Mouse (Mus musculus) heart, postnatal 14 days (tissue): ENCODE data around the gene Cenpa. TPM values are rescaled to one million over a fixed set of nuclear protein-coding genes. Genes with fewer than 3 reads are reported as not detected.

ENCODE experiments used
- DNase-seq, 2 experiments: peaks; one replicate each; pipeline ENCODE4 v3.0.0; 2021 to 2022
- intact Hi-C: fragments of 180-260 bp; cut with DNase I; formaldehyde crosslinking; loops from one replicate; pipeline ENCODE4 v1.15.1; 2025
- total RNA-seq, 2 experiments: library from RNA; stranded (reverse); gene quantifications; 2 replicates each; pipeline ENCODE4 v1.2.3; 2021

Gene Cenpa
- total RNA-seq, 2 experiments from 2014 or later, result 56.0 to 67.6 TPM

DNA sequence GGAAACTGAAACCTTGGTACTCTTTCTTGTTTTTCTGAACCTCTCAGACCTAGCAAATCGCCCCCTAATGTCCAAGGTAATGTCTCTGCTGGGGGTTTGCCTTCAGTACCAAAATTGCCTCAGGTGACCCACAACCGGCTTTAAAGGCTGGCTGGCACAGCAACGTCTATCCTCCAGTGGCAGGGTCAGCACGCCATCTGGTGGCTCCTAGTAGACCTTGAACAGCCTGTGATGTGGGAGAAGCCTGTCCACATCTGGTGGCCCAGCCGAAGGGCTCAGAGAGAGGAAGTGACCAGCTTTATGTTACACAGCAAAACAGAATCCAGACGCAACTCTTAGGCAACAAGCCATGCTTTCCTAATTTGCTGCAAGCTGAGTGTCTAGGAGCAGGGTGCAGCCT, 28.5 kb upstream of the Cenpa start:
- peak; percentile 83 to 86 for DNase-seq
- intact Hi-C loops, result loop anchor here (1.0 to 10.0 kb wide), 3 partner anchors 122 to 423 kb away; no protein-coding TSS in a partner anchor

DNA sequence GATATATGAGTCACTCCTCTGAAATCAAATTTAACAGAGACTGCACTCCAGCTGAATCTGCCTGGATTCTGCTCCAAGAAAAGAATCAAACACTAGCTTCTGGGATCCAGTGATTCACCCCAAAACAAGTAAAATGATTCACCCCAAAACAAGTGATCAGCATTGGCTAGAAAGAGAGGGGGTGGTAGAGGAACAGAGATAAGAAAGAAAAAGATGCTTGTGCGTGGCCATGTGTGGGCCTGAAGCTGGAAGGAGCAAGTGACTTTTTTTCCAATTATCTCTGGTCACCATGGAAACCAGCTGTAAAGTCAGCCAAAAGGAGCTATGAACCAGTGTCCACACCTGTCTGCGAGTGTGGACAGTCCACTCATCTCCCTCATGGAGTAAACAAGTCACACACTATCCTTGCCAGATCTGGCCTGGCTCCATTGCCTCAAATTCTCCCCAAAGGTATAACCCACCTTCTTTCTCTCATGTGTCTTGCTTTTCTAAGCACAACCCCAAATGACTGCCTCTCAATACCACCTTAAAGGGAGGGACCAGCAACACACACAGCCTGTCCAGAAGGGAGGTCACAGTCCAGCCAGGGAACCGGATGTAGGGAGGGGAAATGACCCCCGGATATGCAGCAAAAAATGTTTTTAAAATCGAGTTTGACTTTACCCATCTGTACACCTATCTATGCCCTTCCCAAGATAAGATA, 22.9 kb upstream of the Cenpa start:
- intact Hi-C loops, result no loop called here
- DNase-seq, result no peak

DNA sequence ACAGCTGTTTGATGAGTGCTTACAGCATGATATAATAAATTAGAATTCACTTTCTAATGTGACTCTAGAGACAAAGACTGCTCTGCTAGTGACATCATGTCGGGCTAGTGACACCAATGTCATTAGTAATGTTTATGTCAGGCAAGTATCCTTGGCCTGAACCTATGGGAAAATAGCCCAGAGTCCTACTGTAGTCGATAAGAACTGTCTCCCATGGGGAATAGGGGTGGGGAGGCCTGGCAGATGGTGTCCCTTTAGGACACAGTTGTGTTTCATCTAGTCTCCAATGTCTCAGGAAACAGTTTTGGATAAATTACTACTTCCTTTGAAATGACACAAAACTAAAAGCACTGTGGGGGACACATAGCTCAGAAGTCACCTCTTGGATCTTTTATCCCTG, 20.5 kb upstream of the Cenpa start:
- DNase-seq, result peak; percentile 36 to 51
- intact Hi-C loops, result no loop called here

DNA sequence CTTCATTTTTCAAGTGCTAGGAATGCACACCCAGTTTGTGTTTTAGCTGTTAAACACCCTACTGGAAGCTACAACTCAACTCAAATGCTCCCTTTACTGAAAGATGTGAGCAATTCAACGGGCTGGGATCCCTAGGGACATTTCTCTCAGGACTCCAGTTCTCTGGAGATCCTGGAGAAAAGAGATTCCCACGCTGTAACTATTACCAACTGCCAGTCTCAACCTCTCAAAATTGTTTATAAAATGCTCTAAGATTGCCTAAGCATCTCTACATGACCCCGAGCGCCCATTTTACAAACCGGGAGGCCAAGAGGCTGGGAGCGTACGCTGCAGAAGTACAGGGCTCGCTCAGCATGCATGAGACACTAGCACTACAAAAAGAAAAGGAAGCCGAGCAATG, 19.2 kb upstream of the Cenpa start:
- intact Hi-C loops, result no loop called here
- no peak for DNase-seq

DNA sequence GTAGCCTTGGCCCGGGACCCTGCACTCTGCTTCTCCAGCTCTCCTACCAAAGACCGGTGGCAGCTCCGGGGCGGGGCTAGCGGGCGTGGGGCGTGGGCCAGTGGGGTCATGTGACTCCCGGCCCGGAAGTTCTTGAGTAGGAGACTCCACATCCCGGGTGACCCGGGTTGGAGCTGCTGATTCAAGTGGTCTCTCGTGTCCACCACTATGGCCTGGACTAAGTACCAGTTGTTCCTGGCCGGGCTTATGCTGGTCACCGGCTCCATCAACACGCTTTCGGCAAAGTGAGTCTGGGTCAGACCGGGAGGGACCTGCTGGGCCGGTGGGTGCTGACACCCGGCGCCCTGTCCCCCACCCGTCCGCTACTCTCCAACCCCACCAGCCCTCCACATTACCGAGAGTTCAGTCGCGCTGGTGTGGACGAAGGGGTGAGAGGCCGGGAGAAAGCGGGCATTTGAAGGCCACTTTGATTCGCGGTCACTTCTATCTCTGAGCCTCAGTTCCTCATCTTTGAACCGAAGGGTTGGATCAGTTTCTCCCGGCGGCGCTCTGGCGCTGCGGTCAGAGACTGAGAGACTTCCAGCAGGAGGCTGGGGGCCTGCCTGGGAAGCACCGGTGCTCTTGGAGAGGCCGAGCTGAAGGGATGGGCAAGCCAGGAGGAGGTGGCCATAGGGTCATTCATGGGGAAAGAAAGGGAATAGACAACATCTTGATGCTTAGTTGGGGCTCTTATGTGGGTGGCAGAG, 18.6 kb upstream of the Cenpa start, which contains the start of gene Slc35f6:
Slc35f6 (plus strand) TSS at position 119 of the 746 bp plus-strand sequence.
- DNase-seq, result peak; percentile 93 to 96
- intact Hi-C loops, result loop anchor here (2.0 kb wide), 1 partner anchor 17 kb away; no protein-coding TSS in a partner anchor

DNA sequence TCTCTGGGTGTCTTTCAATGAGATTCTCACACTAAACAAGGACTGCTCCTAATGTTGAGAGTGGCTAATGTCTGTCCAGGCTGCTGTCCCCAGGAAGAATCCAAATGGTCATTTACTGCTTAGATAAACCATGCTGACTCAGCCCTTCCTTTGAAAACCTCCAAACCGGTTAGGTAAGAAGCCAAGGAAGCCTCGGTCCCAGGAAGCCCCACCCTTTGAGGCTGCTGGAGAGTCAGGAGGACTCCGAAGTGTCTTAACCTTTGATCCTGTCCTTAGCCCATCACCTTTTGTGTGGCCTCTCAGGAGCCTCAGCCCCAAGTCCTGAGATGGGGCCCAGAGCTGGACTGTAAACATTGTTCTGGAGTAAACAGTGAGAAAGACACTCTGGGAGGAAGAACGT, 17.0 kb upstream of the Cenpa start:
- no peak for DNase-seq
- intact Hi-C loops, result loop anchor here (2.0 kb wide), 1 partner anchor 15 kb away; no protein-coding TSS in a partner anchor

DNA sequence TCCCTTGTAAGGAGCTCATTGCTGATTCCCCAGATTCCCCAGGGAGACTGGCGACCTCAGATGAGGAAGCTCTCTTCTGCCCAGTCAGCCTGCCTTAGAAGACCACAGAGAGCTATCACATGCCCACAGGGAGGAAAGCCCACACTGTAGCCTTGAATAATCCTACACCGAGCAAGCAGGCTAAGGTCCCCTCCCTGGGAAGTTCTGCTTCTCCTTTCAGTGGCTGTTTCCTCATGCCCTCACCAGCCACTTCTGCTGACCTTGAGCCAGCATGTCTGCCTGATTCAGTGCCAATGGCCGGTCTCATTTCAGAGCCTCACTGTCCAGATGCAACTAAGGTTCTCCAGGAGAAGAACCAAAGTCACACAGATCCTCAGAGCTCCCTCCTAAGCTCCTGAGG, 15.8 kb upstream of the Cenpa start:
- intact Hi-C loops, result no loop called here
- peak; percentile 23 to 39 for DNase-seq

DNA sequence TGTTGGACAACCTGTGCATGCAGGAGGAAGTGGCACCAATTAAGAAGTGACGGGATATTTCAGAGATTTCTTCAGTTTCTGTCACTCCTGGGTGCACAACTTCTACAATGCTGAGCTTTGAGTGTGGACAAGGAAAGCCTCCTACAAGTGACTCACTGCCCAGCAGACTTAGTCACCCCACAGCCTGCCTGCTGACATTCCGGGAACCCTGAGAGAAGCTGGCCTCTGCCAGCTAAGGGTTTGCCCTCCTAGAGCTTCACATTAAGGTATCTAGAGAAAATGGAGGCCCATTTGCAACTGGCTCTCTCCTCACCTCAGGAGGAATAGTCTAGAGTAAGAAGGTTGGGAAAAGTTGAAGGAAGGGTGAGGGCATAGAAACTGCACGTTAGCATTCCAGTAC, 15.0 kb upstream of the Cenpa start:
- intact Hi-C loops, result no loop called here
- no peak for DNase-seq

DNA sequence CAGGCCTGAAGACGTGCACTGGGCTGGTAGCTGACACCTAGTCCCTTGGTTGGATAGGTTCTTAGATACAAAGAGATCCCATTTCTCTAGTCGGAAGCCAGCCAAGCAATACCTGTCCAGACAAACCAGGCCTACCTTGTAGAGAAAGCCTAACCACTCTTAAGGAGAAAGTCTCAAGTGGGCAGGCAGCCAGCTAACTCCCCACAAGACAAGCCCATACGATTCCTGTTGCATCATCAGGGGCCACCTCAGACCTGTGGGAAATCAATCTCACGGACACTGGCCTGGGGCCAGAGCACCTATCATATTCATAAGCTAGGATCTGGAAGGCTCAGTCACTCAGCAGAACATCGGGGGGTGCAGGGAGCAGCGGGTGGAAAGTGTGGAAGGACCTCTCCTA, 13.3 kb upstream of the Cenpa start:
- DNase-seq, result no peak
- intact Hi-C loops, result no loop called here

DNA sequence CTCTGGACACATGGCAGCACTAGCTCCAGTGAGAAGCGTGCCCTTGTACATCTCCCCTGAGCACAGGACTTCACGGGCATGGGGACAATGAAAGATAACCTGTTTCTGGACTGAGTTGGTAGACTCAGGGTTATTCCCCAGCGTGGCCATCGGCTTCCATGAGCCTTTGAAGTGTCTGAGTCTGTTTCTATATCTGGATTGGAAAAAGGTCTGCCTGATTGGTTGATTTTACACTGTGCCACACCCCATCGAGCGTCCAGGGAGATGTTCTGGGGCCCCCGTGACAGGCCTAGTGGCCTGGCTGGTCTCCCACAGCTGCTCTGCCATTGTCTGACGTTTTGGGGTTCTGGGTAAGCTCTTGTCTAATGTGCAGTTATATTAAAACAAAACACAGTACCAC, 11.5 kb upstream of the Cenpa start:
- DNase-seq, result no peak
- intact Hi-C loops, result no loop called here

DNA sequence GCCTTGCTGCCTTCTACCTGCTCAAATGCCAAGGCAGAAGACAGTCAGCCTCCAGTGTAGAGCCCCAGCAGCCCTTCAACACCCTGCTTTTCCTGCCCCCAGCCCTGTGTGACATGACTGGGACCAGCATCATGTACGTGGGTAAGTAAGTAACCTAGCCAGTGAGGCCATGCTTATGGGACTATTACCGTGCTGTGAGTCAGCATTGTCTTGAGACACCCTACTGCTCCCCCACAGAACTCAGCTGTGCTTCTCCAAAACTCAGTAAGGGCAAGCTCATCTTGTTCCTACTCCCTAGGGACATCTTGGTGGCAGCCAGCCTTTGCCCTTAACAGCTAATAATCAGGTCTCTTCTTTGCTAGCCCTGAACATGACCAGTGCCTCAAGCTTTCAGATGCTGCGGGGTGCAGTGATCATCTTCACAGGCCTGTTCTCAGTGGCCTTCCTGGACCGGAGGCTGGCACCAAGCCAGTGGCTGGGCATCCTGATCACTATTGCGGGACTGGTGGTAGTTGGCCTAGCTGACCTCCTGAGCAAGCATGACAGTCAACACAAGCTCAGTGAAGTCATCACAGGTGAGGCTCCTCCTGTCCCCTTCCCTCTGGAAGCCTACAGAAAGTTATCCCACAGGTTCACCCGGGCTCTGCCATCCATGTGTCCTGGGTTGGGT, 10.9 kb upstream of the Cenpa start:
- intact Hi-C loops, result no loop called here
- no peak for DNase-seq

DNA sequence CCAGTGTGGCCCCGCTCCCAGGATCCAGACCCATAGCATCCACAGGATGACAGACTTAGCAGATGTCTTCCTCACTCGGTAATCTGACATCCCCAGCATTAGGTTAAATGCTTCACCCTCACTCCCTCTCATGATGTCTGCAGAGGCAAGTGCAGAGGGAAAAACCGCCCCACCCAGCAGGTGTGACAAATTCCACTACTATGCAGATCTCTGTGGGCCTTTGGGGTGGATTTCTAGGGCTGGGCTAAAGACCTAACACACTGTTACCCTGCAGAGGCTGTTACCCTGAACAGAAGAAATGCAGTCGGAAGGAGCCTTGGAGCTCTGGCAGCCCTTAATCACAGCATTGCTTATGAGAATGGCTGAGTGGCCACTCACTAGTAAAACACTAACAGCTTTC, 7.5 kb upstream of the Cenpa start:
- DNase-seq, result no peak
- intact Hi-C loops, result no loop called here

DNA sequence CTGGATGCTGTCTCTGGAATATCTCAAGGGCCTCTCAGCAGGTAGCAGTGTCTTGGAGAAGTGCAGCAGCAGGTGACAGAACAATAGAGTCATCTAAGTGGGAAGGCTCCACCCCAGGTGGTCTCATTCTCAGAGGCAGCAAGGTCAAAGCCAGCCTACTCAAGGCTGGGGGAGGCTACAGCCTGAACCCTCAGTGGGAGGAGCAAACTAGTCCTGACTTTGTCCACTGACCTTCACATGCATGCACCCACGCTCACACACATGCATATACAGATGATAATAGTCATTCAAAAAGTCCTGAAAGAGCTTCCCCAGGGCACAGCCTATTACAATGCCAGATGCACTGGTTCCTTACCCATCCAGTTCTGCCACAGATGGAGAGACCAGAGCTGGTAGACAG, 6.3 kb upstream of the Cenpa start:
- no peak for DNase-seq
- intact Hi-C loops, result no loop called here

DNA sequence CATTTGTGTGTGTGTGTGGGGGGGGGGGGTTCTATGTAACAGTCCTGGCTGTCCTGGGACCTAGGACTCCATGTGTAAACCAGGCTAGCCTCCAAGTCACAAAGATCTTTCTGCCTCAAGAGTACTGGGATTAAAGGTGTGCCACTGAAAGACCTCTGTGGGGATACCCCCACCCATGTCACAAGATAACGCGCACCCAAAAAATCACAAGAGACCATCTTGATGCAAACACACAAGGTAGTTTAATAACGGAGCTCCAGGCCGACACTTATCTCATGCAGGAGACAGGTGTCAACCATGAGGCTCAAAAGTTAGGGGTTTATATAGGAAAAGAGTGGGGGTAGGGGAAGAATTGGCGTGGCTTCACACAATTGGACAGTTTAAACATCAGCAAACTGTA, 5.8 kb upstream of the Cenpa start:
- intact Hi-C loops, result no loop called here
- no peak for DNase-seq

DNA sequence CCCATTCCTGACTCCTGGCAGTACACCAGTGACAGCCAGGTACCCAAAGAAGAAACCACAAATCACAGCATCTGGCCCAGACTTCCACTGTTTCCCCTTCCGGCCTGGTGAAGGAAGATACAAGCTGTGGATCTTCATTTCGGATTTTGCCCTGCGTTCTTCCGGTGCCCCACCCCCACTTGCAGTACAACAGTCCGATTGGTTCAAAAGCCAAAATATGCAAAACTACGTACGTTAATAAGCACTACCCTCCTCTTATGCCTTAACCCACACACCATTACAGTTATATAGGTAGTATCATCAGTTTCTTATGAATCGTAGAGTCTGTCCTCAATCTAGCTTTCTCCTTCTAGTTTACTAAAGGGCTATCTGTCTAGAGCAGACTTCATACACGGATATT, 1.2 kb upstream of the Cenpa start:
- DNase-seq, result no peak
- intact Hi-C loops, result loop anchor here (2.0 kb wide), 1 partner anchor 17 kb away; no protein-coding TSS in a partner anchor

DNA sequence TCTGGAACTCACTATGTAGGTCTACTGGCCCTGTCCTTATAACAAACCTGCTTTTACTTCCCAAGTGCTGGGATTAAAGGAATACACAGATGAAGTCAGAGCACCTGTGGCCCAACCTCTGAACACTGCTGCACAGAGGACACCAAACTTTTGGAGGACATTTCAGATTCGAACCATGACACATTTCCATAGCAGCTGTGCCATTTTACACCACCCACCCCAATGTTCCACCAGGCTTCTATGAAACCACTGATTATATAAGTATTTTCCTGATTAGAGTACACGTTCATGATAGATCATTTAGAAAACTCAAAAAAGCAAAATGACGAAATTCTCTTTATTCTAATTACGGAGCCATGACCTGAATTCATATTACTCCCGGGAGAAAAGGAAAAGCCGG, 609 bp upstream of the Cenpa start:
- no peak for DNase-seq
- intact Hi-C loops, result loop anchor here (2.0 kb wide), 1 partner anchor 17 kb away; no protein-coding TSS in a partner anchor

DNA sequence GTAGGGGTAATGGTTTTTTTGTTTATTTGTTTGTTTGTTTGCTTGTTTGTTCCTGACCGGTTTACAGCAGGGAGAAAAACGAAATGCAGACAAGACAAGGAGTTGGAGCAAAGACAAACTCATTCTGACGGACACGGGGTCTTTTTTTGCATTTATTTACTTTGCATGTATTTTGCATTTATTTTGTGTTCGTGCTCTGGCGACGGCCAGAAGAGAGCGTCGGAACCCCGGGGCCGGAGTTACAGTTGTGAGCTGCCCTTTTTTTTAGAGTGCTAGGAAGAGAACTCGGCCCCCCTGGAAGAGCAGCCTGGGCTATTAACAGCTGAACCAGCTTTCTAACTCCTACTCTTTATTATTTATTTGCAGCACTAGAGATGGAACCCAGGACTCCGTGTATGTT, 638 bp downstream of the Cenpa start:
- intact Hi-C loops, result no loop called here
- DNase-seq, result no peak

DNA sequence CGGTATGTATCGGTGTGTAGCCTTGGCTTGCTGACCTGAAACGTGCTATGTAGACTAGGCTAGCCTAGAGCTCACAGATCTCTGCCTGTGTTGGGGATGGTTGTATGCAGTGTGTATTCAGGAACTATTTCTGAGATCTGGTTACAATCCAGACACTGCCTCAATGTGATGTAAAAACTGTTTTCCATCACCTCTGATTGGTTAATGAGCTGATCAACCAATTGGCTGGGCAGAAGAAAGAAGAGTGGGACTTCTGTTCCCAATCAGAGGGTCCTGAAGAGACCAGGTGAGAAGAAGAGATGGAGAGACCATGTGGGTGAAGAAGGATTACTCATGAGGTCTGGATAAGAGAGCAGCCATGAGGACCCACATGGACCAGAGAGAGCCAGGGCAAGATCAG, 1.1 kb downstream of the Cenpa start:
- DNase-seq, result no peak
- intact Hi-C loops, result no loop called here

DNA sequence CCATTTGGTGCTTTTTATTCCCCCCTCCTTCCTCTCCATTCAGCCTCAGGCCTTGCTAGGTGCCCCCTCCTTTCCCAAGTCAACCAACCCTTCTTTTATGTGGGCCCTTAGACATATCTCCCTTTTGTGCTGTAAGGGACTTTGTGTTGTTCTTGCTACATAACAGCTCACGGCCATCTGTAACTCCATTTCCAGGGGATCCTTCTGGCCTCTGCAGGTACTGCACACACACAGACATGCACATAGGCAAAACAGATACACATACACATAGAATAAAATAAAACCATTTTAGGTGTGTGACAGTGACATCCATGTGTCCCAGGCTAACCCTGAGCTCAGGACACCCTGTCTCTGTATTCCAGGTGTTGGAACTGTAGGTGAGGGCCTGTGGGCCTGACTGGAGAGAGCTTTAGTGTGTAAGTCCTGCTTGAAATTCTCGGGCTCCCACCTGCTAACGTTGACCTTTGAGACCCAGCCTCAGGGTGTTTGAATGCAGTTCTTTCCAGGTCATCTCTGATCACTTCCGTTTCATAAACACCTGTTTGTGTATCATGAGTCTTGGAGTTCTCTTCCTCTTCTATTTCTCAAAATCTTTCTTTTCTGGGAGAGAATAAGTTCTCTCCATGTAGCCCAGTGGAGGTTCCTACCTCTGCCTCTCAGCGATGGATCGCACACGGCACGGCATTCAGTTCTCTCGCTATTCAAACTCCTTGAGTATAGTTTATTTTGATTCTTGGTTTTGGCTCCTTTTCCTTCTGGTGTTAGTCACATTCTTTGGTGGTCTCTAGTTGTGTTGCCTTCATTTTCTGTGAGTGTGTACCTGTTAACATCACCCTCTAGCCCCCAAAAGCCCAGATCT, 2.3 kb downstream of the Cenpa start:
- intact Hi-C loops, result no loop called here
- no peak for DNase-seq

DNA sequence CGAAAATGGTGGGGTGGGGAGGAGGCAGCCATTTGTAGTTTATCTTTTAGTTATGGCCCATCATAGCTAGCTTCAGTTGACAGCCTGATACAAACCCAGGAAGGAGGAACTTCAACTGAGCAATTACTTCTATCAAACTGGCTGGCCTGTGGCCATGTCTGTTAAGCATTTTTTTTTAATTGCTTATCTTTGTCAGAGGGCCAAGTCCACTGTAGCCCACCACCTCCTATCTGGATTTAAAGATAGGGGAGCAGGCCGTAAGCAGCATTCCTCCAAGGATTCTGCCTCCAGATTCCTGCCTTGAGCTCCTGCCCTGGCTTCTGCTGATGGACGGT, 2.9 kb downstream of the Cenpa start:
- intact Hi-C loops, result no loop called here
- no peak for DNase-seq

DNA sequence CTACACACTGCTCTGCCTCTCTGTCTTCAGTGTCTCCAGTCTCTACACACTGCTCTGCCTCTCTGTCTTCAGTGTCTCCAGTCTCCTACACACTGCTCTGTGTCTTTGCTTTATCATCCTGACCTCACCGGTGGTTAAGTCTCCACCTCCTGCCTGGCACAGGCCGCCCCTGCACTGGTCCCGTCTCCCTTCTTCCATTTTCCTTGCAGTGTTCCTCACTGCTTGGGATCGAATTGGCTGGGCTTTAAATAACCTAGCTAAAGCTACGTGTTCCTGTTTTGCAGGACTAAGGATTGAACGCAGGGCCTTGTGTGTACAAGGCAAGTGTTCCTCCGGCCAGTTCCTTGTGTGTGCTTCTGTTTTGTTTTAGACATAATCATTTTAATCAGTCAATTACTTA, 3.5 kb downstream of the Cenpa start:
- intact Hi-C loops, result no loop called here
- no peak for DNase-seq
